Mouse (Mus musculus): ENCODE measurements at regions not wholly inside any gene's neighbourhood (a gene's known extent, or its start where the extent isn't known, plus 50 kb on each side); places are given as distances from the start of the nearest gene placed in this dataset.

DNA sequence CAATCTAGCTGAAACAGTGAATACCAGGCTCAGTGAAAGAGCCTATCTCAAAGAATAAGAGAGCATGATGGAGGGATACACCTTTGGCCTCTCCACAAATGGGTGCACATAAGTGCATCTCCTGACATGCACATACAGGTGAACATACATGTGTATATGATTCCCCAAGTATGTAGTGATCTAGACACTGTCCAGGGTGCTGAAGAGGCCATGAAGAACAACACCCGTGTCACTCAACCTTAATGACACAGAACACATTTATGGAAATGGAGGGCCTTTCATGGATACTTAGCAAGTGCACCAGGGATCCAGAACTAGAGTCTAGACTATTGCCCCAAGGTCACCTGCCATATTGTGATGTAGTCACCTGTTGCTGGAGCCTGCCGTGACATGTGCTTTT is 56.9 kb downstream of the Spata19 start:
- H3K36me3 ChIP-seq (ENCODE audit: control insufficient read depth, insufficient read depth) = no peaks in the 10 kb centered on the region
- H3K79me3 ChIP-seq (ENCODE audit: low read depth) = no peaks in the 10 kb centered on the region
- no peaks in the 10 kb centered on the region for H3K27me3 ChIP-seq (ENCODE audit: control insufficient read depth, insufficient read depth, insufficient read length)
- H3ac ChIP-seq (ENCODE audit: control insufficient read depth, insufficient read length, low read depth) = no peak overlapping the region
- H3K4me3 ChIP-seq (ENCODE audit: insufficient read depth, poor library complexity, severe bottlenecking) = no peak overlapping the region
- no peak for TF ChIP-seq MYOG (IDR thresholded peaks at IDR 0.05; ENCODE audit: control insufficient read depth, extremely low read depth, insufficient read length)
- no peak for TF ChIP-seq USF1 (IDR thresholded peaks at IDR 0.05; ENCODE audit: low read depth)
- TF ChIP-seq MAX (IDR thresholded peaks at IDR 0.05) = no peak
- no peak for TF ChIP-seq CEBPB (IDR thresholded peaks at IDR 0.05; ENCODE audit: low read depth)
- TF ChIP-seq MYOD1 (IDR thresholded peaks at IDR 0.05; ENCODE audit: control insufficient read depth, insufficient read length, low read depth) = no peak
- TF ChIP-seq FOSL1 (IDR thresholded peaks at IDR 0.05; ENCODE audit: insufficient read depth, low read length, poor library complexity, severe bottlenecking) = no peak
- no peak for TF ChIP-seq CTCF (IDR thresholded peaks at IDR 0.05; ENCODE audit: control insufficient read depth, insufficient read depth, insufficient read length)
- H3K79me2 ChIP-seq (ENCODE audit: control insufficient read depth, insufficient read depth) = no peaks in the 10 kb centered on the region

DNA sequence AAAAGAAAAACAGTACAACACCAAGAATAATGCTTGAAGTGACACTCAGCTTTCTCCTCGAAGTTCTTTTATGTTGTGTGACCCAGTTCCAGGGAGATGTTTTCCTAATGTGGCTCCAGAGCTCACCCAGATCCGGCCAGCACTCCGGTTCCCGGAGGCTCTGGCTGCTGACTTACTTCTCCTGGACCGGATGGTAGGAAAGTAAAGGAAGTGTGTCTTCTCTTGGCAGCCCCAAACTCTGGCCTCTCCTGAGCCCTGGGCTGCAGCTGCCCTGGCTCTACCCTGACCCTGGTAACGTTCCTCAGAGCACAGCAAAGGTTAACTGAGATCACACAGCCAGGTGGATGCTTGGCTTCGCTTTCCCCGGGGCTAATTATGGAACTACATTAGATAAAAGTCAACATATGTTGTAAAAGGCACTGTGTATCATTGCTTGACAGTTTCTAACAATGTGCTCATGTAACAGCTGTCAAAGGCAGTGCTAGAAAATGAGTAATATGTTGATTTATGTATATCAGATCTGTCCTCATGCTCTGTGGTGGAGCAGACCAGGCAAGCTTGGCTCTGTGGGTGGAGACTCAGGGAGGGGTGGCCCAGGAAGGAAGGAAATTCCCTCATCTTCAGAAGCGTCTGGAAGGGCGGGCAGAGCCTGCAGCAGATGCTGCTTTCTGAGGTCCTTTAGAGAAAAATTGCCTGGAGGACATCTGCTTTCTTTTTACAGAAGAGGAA is 57.5 kb downstream of the Spata19 start:
- Histone ChIP-seq H3K27me3 (ENCODE audit: control insufficient read depth, insufficient read depth, insufficient read length) (no peaks in the 10 kb centered on the region), H3K79me3 (ENCODE audit: low read depth) (no peaks in the 10 kb centered on the region), H3K36me3 (ENCODE audit: control insufficient read depth, insufficient read depth) (no peaks in the 10 kb centered on the region), H3K4me3 (ENCODE audit: insufficient read depth, poor library complexity, severe bottlenecking) (no peak overlapping the region), H3ac (ENCODE audit: control insufficient read depth, insufficient read length, low read depth) (no peak overlapping the region), H3K79me2 (ENCODE audit: control insufficient read depth, insufficient read depth) (no peaks in the 10 kb centered on the region)
- TF ChIP-seq FOSL1 (IDR thresholded peaks at IDR 0.05; ENCODE audit: insufficient read depth, low read length, poor library complexity, severe bottlenecking) = no peak
- TF ChIP-seq USF1 (IDR thresholded peaks at IDR 0.05; ENCODE audit: low read depth) = no peak
- no peak for TF ChIP-seq MAX (IDR thresholded peaks at IDR 0.05)
- TF ChIP-seq CTCF (IDR thresholded peaks at IDR 0.05; ENCODE audit: control insufficient read depth, insufficient read depth, insufficient read length) = no peak
- no peak for TF ChIP-seq MYOG (IDR thresholded peaks at IDR 0.05; ENCODE audit: control insufficient read depth, extremely low read depth, insufficient read length)
- no peak for TF ChIP-seq MYOD1 (IDR thresholded peaks at IDR 0.05; ENCODE audit: control insufficient read depth, insufficient read length, low read depth)
- TF ChIP-seq CEBPB (IDR thresholded peaks at IDR 0.05; ENCODE audit: low read depth) = no peak

DNA sequence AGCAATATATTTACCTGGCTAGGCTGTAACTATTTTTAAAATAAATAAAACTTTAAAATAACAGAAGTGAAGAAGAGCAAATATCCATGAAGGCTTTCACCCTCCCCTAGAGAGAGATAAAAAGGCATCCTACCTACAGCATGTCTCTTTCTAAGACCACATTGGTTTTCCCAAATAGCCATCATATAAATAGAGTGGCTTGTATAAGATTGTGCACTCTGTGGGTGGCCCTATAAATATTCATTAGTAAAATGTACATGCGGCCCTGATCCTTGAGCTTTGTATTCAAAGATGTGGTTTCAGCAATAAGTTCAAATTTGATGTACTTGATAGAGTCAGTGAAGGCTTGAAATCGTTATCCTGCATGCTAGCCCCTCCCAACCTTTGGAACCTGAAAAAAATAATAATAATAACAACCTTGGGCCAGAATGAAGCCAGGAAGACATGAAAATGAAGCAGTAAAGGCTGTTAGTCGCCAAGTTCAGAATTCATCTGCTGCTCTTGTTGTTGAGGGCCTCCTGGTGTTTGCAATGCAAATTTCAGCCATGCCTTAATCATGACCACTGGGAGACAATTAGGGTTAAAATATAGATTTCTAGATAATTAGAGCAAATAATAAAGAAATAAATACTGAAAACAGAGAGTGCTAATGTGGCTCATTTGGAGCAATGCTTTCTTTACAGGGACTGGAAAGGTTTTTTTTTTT is 61.9 kb downstream of the Spata19 start:
- no peak overlapping the region for H3K4me3 ChIP-seq (ENCODE audit: insufficient read depth, poor library complexity, severe bottlenecking)
- TF ChIP-seq USF1 (IDR thresholded peaks at IDR 0.05; ENCODE audit: low read depth) = no peak
- no peak for TF ChIP-seq MYOD1 (IDR thresholded peaks at IDR 0.05; ENCODE audit: control insufficient read depth, insufficient read length, low read depth)
- no peak for TF ChIP-seq FOSL1 (IDR thresholded peaks at IDR 0.05; ENCODE audit: insufficient read depth, low read length, poor library complexity, severe bottlenecking)
- TF ChIP-seq CTCF (IDR thresholded peaks at IDR 0.05; ENCODE audit: control insufficient read depth, insufficient read depth, insufficient read length) = no peak
- no peak for TF ChIP-seq CEBPB (IDR thresholded peaks at IDR 0.05; ENCODE audit: low read depth)
- TF ChIP-seq MYOG (IDR thresholded peaks at IDR 0.05; ENCODE audit: control insufficient read depth, extremely low read depth, insufficient read length) = no peak
- no peak for TF ChIP-seq MAX (IDR thresholded peaks at IDR 0.05)
- H3K27me3 ChIP-seq (ENCODE audit: control insufficient read depth, insufficient read depth, insufficient read length) = no peaks in the 10 kb centered on the region
- H3ac ChIP-seq (ENCODE audit: control insufficient read depth, insufficient read length, low read depth) = no peak overlapping the region
- no peaks in the 10 kb centered on the region for H3K36me3 ChIP-seq (ENCODE audit: control insufficient read depth, insufficient read depth)
- H3K79me3 ChIP-seq (ENCODE audit: low read depth) = no peaks in the 10 kb centered on the region
- no peaks in the 10 kb centered on the region for H3K79me2 ChIP-seq (ENCODE audit: control insufficient read depth, insufficient read depth)

DNA sequence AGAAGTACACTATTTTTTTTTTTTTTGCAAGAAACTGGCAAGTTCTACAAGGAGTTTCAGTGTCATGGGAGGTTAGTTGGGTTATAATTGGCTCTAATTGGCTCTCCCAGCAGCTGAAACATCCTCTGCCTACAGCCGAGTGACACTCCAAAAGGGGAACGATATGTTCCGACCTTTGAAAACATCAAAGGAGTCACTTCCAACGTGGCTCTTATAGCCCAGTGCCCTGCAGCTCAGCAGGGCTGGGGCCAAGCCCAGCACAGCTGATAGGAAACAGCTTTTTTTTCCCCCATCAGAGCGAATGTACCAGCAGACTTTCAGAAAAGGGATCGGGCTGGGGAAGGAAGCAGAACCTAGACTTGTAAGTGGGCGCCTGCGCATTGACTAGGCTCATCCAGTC is 64.4 kb downstream of the Spata19 start:
- no peaks in the 10 kb centered on the region for H3K36me3 ChIP-seq (ENCODE audit: control insufficient read depth, insufficient read depth)
- H3ac ChIP-seq (ENCODE audit: control insufficient read depth, insufficient read length, low read depth) = no peak overlapping the region
- no peak overlapping the region for H3K4me3 ChIP-seq (ENCODE audit: insufficient read depth, poor library complexity, severe bottlenecking)
- H3K79me2 ChIP-seq (ENCODE audit: control insufficient read depth, insufficient read depth) = no peaks in the 10 kb centered on the region
- TF ChIP-seq MYOG (IDR thresholded peaks at IDR 0.05; ENCODE audit: control insufficient read depth, extremely low read depth, insufficient read length) (no peak), MYOD1 (IDR thresholded peaks at IDR 0.05; ENCODE audit: control insufficient read depth, insufficient read length, low read depth) (no peak), CTCF (IDR thresholded peaks at IDR 0.05; ENCODE audit: control insufficient read depth, insufficient read depth, insufficient read length) (no peak), MAX (IDR thresholded peaks at IDR 0.05) (no peak), CEBPB (IDR thresholded peaks at IDR 0.05; ENCODE audit: low read depth) (no peak), USF1 (IDR thresholded peaks at IDR 0.05; ENCODE audit: low read depth) (no peak), FOSL1 (IDR thresholded peaks at IDR 0.05; ENCODE audit: insufficient read depth, low read length, poor library complexity, severe bottlenecking) (no peak)
- H3K27me3 ChIP-seq (ENCODE audit: control insufficient read depth, insufficient read depth, insufficient read length) = no peaks in the 10 kb centered on the region
- H3K79me3 ChIP-seq (ENCODE audit: low read depth) = no peaks in the 10 kb centered on the region

DNA sequence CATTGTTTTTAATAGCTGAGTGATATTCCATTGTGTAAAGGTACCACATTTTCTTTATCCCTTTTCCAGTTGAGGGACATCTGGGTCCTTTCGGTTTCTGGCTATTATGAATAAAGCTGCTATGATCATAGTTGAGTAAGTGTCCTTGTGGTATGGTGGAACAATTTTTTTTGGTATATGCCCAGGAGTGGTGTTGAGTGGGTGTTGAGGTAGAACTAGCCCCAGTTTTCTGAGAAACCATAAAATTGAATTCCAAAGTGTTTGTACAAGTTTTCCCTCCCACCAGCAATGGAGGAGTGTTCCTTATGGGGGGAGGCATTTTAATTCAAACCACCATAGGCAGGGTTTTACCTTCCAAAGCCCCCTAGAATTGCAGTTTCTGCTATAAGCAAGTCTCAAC is 67.4 kb downstream of the Spata19 start:
- no peaks in the 10 kb centered on the region for H3K36me3 ChIP-seq (ENCODE audit: control insufficient read depth, insufficient read depth)
- no peak overlapping the region for H3K4me3 ChIP-seq (ENCODE audit: insufficient read depth, poor library complexity, severe bottlenecking)
- no peaks in the 10 kb centered on the region for H3K79me2 ChIP-seq (ENCODE audit: control insufficient read depth, insufficient read depth)
- TF ChIP-seq FOSL1 (IDR thresholded peaks at IDR 0.05; ENCODE audit: insufficient read depth, low read length, poor library complexity, severe bottlenecking) = no peak
- no peak for TF ChIP-seq MAX (IDR thresholded peaks at IDR 0.05)
- TF ChIP-seq MYOG (IDR thresholded peaks at IDR 0.05; ENCODE audit: control insufficient read depth, extremely low read depth, insufficient read length) = no peak
- TF ChIP-seq CTCF (IDR thresholded peaks at IDR 0.05; ENCODE audit: control insufficient read depth, insufficient read depth, insufficient read length) = no peak
- no peak for TF ChIP-seq USF1 (IDR thresholded peaks at IDR 0.05; ENCODE audit: low read depth)
- no peak for TF ChIP-seq CEBPB (IDR thresholded peaks at IDR 0.05; ENCODE audit: low read depth)
- TF ChIP-seq MYOD1 (IDR thresholded peaks at IDR 0.05; ENCODE audit: control insufficient read depth, insufficient read length, low read depth) = no peak
- no peaks in the 10 kb centered on the region for H3K79me3 ChIP-seq (ENCODE audit: low read depth)
- no peak overlapping the region for H3ac ChIP-seq (ENCODE audit: control insufficient read depth, insufficient read length, low read depth)
- no peaks in the 10 kb centered on the region for H3K27me3 ChIP-seq (ENCODE audit: control insufficient read depth, insufficient read depth, insufficient read length)
